Mouse (Mus musculus) spleen, embryonic (tissue): ENCODE results near the gene Plp2.

Experiments used
- CTCF ChIA-PET: fragments of 350-600 bp; sonication (Branson Sonifier 250); formaldehyde crosslinking; loops from one replicate; lab custom pipeline; 2022; lab: Charles Lee

Gene Plp2

DNA sequence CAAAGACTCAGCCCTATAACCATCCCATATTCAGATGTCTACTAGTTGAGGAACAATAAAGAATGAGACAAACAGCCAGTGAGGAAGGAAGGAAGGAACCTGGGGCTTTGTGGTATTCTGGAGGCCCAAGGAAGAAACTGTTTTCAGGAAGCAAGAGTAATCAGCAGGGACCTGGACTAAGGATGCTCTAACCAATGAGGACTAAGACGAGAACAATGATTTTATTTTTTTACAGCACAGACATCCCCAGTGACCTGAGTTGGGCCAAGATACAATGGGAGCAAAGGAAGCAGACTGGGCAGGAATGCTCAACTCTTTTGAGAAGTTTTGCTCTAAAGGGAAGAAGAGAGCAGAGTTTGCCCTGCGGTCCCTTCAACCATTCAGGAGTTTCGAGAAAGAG is 8.3 kb downstream of the Plp2 start:
- CTCF ChIA-PET: no interaction called here

DNA sequence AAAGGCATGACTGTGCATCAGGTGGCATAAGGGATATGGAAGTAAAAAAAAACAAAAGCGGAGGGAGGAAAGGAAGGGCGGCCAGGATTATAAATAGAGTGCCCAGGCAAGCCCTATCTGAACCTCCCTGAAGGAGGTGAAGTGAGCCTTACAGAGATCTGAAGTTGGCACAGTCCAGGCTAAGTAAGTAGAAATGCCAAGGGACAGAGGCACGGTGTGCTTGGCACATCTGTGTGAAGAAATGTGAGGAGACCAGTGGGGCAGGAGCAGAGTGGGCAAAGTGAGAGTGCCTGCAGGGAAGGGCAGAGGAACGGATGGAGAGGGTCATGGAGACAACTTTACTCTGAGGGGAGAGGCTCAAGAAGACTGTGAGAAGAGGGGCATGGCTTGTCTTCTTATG is 10.1 kb downstream of the Plp2 start:
- CTCF ChIA-PET: no interaction called here

- CTCF ChIA-PET: no interaction called here
Measured at GRCm38 (mm10) chrX:7658785-7659589, 12.2 kb downstream of the Plp2 start.

- CTCF ChIA-PET: no interaction called here
Measured at GRCm38 (mm10) chrX:7658031-7658784, 13.0 kb downstream of the Plp2 start.

DNA sequence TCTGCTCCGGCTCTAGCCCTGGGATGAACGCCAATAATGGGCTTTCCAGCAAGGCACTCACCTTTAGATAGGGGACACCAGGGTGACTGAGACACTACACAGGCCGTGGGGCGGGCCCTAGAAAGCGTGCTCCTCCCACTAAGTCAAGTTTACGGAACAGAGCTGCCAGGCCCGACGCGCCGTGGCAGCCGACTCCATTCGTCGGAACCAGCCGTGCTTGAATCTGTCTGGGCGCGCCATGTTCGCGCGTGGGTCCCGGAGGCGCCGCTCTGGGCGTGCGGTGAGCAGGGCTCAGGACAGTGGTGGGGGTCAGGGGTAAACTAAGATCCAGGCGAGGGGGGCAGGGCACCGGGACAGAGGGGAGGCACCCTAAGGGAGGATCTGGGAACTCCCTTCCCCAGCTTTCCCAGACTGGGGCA is 14.0 kb downstream of the Plp2 start, which contains the start of gene Prickle3:
Gene Prickle3 (plus strand): TSS at position 40 of the 419 bp plus-strand sequence.
- CTCF ChIA-PET: no interaction called here

GRCm38 (mm10) chrX:7648671-7649304 is 22.4 kb downstream of the Plp2 start:
- CTCF ChIA-PET: no interaction called here

DNA sequence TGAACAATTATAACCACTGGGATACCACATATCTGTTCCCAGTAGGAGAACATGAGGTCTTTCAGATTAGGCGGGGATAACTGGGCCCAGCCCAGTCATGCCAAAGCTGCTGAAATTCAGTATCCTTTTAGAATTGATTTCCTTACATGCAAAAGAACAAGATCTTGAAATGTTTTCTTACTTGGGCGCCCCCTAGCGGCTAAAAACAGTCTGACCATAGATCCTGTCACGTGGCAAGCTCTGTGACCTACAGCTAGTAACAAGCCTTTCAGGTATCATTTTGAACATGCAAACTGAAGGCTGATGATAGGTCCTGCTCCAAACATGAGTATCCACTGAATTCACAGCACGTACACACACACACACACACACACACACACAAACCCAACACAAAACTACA is 25.8 kb downstream of the Plp2 start:
- CTCF ChIA-PET: interaction anchor here (1.0 kb wide), 1 partner anchor 31 kb away, joined by 7 read pairs; no protein-coding TSS in a partner anchor

DNA sequence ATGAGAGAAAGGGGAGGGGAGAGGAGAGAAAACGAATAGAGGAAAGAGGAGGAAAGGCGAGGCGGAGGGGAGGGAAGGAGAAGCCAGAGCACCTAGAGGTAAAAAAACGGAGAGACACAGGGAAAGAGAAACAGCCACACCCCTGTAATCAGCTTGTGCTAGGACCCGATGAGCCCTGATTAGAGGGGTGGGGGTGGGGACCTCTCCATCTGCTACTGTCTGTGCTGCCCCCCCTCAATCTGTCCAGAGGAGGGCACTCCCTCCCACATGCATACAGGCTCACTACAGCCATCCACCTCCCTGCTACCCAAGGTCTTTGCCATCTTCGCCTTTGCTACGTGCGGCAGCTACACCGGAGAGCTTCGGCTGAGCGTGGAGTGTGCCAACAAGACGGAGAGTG is 30.4 kb downstream of the Plp2 start:
- CTCF ChIA-PET: interaction anchor here (0.6 kb wide), 1 partner anchor 552 kb away, joined by 4 read pairs; no protein-coding TSS in a partner anchor

GRCm38 (mm10) chrX:7639536-7640325 is 31.5 kb downstream of the Plp2 start:
- CTCF ChIA-PET: no interaction called here

GRCm38 (mm10) chrX:7638401-7639091 is 32.6 kb downstream of the Plp2 start, which contains the start of gene Syp:
TSS of gene Syp (plus strand) at chrX:7638471.
- CTCF ChIA-PET: no interaction called here

DNA sequence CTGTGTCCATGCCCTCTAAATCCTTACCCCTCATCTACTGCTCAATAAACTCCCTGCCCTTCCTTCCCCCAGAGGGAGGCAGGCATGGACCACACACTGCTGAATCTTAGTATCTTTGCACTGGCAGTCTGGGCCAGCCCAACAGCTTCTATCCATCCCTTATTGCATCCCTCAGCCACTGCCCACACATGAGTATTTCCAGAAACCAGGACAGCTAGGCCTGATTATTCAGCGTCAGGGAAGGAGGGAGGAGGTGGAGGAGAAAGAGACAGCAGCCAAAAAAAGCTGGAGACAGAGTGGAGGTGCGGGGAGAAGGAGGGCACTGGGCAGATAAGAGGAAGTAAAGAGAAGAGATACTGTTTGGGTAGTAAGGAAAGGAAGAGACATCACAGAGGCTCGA is 36.1 kb downstream of the Plp2 start:
- CTCF ChIA-PET: interaction anchor here (0.5 kb wide), 1 partner anchor 60 kb away, joined by 6 read pairs; no protein-coding TSS in a partner anchor

DNA sequence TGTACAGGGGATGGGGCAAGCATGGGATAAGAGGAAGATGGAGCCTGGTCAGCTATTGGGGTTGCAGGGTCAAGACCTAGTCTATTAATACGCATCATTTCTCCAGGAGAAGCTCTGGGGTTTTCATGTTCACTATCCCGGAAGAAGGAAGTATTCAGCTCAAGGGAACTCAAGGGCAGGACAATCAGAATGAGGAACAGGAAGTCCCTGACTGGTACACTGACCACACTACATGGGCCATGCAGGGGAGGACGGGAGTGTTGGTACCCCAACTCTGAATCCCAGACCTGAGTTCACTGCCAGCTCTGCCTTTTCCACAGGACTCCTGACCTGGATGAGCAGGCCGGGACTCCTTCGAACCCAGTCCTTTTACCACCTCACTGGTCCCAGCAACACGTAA is 38.6 kb downstream of the Plp2 start:
- CTCF ChIA-PET: no interaction called here
